In genomic region chr10:63424475-63424814, GRCm38 (mm10) we compare ENCODE assay signal across 9 mouse cellular contexts. TPM values are rescaled to one million over a fixed set of nuclear protein-coding genes. Genes with fewer than 3 reads are reported as not detected.
DNase-seq lines count a peak whose midpoint lies in the region; ATAC-seq and TF ChIP-seq lines count a peak whose summit lies in the region.
"Had no signal": no experiment of that assay in that cellular context is flagged by ENCODE, and none has a peak within 500 bp of the region (broad histone marks: within the 10 kb centered on the region; RNA-seq: fewer than 3 reads in every experiment).

No protein-coding gene starts in this region.

- peak; percentile 43 for TF ChIP-seq CTCF in forebrain, postnatal 0 days (IDR thresholded peaks at IDR 0.05; ENCODE audit: low read depth)

- H3K9me3 ChIP-seq in forebrain, postnatal 0 days (ENCODE audit: low read length), result no peaks in the 10 kb centered on the region
- H3K9me3 ChIP-seq in forebrain, embryonic 16.5 days (ENCODE audit: control insufficient read depth, low read length), result no peaks in the 10 kb centered on the region

- no peaks in the 10 kb centered on the region for H3K4me1 ChIP-seq in forebrain, postnatal 0 days (ENCODE audit: insufficient read depth)
- peaks cover 3% of the 10 kb centered on the region; the same call in 1 of the 2 replicates for H3K4me1 ChIP-seq in forebrain, embryonic 16.5 days (replicated peaks; ENCODE audit: control insufficient read depth, insufficient read depth, low read length)

- ATAC-seq in forebrain, postnatal 0 days, result no peak
- no peak for ATAC-seq in forebrain, embryonic 16.5 days
- ATAC-seq in frontal cortex, adult (ENCODE audit: low TSS enrichment), result no peak

- intact Hi-C loops in heart, postnatal 36 days (cut with DNase I), result loop anchor here (5.0 kb wide), 1 partner anchor 148 kb away; no protein-coding TSS in a partner anchor

- no peak overlapping the region for H3K4me3 ChIP-seq in forebrain, postnatal 0 days (ENCODE audit: low read depth, low read length)
- H3K4me3 ChIP-seq in forebrain, embryonic 16.5 days (replicated peaks; ENCODE audit: low read length), result no peak overlapping the region
- H3K4me3 ChIP-seq: myocyte had no signal

- H3K4me2 ChIP-seq in forebrain, postnatal 0 days (ENCODE audit: low read depth), result no peak overlapping the region
- H3K4me2 ChIP-seq in forebrain, embryonic 16.5 days (ENCODE audit: low read length), result no peak overlapping the region

- H3K9ac ChIP-seq in forebrain, postnatal 0 days, result no peak overlapping the region
- H3K9ac ChIP-seq in forebrain, embryonic 16.5 days (replicated peaks; ENCODE audit: low read depth, low read length), result no peak overlapping the region

- H3K27ac ChIP-seq in forebrain, postnatal 0 days (ENCODE audit: low read depth, low read length), result no peak overlapping the region
- no peak overlapping the region for H3K27ac ChIP-seq in forebrain, embryonic 16.5 days (ENCODE audit: low read length)

- peak; percentile 12 for DNase-seq in forebrain, postnatal 0 days
- DNase-seq in 3T3-L1 (ENCODE audit: low read depth, low spot score) (peak; percentile 71), NIH3T3 (ENCODE audit: low read depth) (peak; percentile 68)
- peak; percentile 37 to 39 for DNase-seq in heart, postnatal 36 days
- DNase-seq in naive thymus-derived CD4-positive, alpha-beta T cell, adult 2 months (ENCODE audit: low read depth), result peak; percentile 78
- DNase-seq in gastrocnemius, postnatal 25 days, result no peak

- H3K36me3 ChIP-seq in forebrain, postnatal 0 days (ENCODE audit: insufficient read depth), result no peaks in the 10 kb centered on the region
- H3K36me3 ChIP-seq in forebrain, embryonic 16.5 days (ENCODE audit: control insufficient read depth, insufficient read depth), result no peaks in the 10 kb centered on the region

- no peaks in the 10 kb centered on the region for H3K27me3 ChIP-seq in forebrain, postnatal 0 days (ENCODE audit: insufficient read depth, low read length)
- no peaks in the 10 kb centered on the region for H3K27me3 ChIP-seq in forebrain, embryonic 16.5 days (replicated peaks; ENCODE audit: control insufficient read depth, insufficient read depth, low read length)

RNA-seq across cellular contexts. Expression of gene Gm7075, which starts 2.9 kb away (rescaled TPM):
- not detected in 2 replicates for total RNA-seq in forebrain, postnatal 0 days (2014; rRNA removed)
- not detected in 2 replicates for polyA plus RNA-seq in forebrain, postnatal 0 days (2015; fragmentation: Nextera tagmentation; extraction: Ambion mirVana)
- not detected in 2 replicates for polyA plus RNA-seq in forebrain, embryonic 16.5 days (2015; fragmentation: Nextera tagmentation; extraction: Ambion mirVana)
- total RNA-seq in heart, postnatal 36 days (2021), result not detected
- not detected for total RNA-seq in gastrocnemius, postnatal 25 days (2021)
- polyA plus RNA-seq: myocyte had no signal

RNA-seq across cellular contexts. Expression of gene Ctnna3, which starts 5.5 kb away (rescaled TPM):
- 0.52 and 0.62 TPM in 2 replicates for total RNA-seq in forebrain, postnatal 0 days (2014; rRNA removed)
- polyA plus RNA-seq in forebrain, postnatal 0 days (2015; fragmentation: Nextera tagmentation; extraction: Ambion mirVana), result 0.33 and 0.51 TPM in 2 replicates
- polyA plus RNA-seq in forebrain, embryonic 16.5 days (2015; fragmentation: Nextera tagmentation; extraction: Ambion mirVana), result 0.81 and 1.1 TPM in 2 replicates
- total RNA-seq in heart, postnatal 36 days (2021), result 10 to 100 TPM; 52.9 to 58.5 TPM
- 10 to 100 TPM; 11.0 to 15.8 TPM for total RNA-seq in gastrocnemius, postnatal 25 days (2021)

RNA-seq across cellular contexts. Expression of gene Dnajc12, which starts 42.2 kb away (rescaled TPM):
- total RNA-seq in forebrain, postnatal 0 days (2014; rRNA removed), result 5.6 and 8.4 TPM in 2 replicates
- 8.0 and 11.0 TPM in 2 replicates for polyA plus RNA-seq in forebrain, postnatal 0 days (2015; fragmentation: Nextera tagmentation; extraction: Ambion mirVana)
- 6.9 and 7.3 TPM in 2 replicates for polyA plus RNA-seq in forebrain, embryonic 16.5 days (2015; fragmentation: Nextera tagmentation; extraction: Ambion mirVana)
- total RNA-seq in heart, postnatal 36 days (2021), result 10 to 100 TPM in 1 of 2 experiments, 1 to 10 TPM in 1; 9.7 to 10.8 TPM
- total RNA-seq in gastrocnemius, postnatal 25 days (2021), result 10 to 100 TPM; 14.4 to 15.6 TPM

RNA-seq across cellular contexts. Expression of gene Sirt1, which starts 42.9 kb away (rescaled TPM):
- total RNA-seq in forebrain, postnatal 0 days (2014; rRNA removed), result 24.0 and 28.3 TPM in 2 replicates
- polyA plus RNA-seq in forebrain, postnatal 0 days (2015; fragmentation: Nextera tagmentation; extraction: Ambion mirVana), result 2.7 and 3.3 TPM in 2 replicates
- polyA plus RNA-seq in forebrain, embryonic 16.5 days (2015; fragmentation: Nextera tagmentation; extraction: Ambion mirVana), result 4.2 and 5.2 TPM in 2 replicates
- 10 to 100 TPM; 11.8 to 12.7 TPM for total RNA-seq in heart, postnatal 36 days (2021)
- total RNA-seq in gastrocnemius, postnatal 25 days (2021), result 1 to 10 TPM; 5.4 to 6.8 TPM
